Mouse (Mus musculus) lung, postnatal 4 days (tissue): Measurements from ENCODE around the gene Myl4.
A peak's percentile ranks its signal among the peaks of the same experiment; 100 is the strongest.

Experiments used
- DNase-seq, 2 experiments: peaks; one replicate each; pipeline ENCODE4 v3.0.0; 2021

The Myl4 gene

GRCm38 (mm10) chr11:104572091-104572490 is 21.6 kb downstream of the Myl4 start:
- no peak for DNase-seq

DNA sequence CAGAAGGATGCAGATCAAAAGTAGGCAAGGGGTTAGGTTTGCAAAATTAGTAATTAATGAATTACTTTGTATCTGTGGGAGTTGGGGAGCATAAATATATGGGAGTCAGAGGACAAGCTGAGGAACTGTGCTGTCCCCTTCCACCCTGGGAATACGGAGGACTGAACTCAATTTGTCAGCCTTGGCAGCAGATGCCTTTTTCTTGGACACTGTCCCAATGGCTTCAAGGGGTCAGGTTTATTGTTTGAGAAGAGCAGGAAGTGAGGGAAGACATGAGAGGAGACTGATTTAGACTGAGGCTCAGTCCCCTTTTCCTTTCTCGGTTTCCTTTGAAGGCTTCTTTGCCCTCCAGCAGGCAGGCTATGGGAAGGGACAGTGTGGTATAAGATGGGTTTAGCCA is 22.1 kb downstream of the Myl4 start:
- DNase-seq: no peak

DNA sequence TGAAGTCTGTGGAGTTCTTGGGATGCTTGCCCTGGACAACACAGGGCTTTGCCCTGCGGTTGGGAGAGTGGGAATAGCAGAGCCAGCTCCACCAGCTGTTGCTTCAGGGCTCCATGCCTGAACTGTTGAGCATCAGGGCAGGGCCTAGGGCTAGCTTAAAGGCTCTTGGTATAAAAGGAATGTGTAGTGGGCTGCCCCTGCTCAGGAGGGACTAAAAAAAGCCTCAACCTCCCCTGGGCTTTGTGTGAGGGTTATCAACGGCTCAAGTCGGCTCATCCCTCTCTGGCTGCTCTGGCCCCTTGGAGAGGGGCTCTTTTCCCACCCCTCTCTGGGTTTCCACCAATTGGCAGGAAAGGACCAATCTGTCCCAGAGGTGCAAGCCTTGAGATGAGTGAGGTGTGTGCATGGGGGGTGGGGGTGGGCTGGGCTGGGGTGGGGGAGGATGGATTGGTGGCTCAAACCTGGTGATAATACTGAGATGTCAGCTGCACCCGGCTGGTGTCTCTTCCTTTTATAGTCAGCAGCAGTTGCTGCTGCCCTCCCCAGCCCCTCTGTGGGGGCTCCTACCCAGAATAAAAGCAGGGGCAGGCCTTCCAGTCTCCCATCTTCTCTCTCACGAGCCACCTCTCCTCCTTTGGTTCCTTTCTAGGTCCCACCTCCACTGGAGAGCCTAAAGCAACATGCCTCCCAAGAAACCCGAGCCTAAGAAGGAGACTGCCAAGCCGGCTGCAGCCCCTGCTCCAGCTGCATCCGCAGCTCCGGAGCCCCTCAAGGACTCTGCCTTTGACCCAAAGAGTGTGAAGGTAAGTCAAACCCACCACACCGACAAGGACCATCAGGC is 26.5 kb downstream of the Myl4 start:
- no peak for DNase-seq

DNA sequence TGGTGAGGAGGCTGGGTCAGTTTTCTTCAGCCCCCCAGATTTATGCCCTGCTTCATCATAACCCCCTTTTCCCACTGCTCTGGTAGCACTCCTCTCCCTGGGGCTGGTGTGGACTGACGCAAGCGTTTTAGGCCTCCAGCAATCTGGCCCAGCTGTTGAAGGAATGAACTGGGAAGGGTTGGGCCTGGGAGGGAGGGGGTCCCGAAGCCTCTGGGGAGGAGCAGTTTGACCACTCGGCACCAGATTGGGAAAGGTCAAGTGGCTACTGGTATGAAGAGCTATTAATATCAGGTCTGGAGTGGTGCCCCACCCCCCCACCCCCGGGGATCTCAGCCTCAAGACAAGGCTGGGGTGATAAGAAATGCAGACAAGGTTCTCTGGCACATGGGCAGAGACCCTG is 27.6 kb downstream of the Myl4 start:
- no peak for DNase-seq

- no peak for DNase-seq
Observed at GRCm38 (mm10) chr11:104579084-104579483, 28.6 kb downstream of the Myl4 start.

GRCm38 (mm10) chr11:104579575-104579974 is 29.1 kb downstream of the Myl4 start:
- DNase-seq: no peak

- DNase-seq: no peak
Observed at GRCm38 (mm10) chr11:104580091-104580490, 29.6 kb downstream of the Myl4 start.

- no peak for DNase-seq
Observed at GRCm38 (mm10) chr11:104580606-104581005, 30.1 kb downstream of the Myl4 start.

DNA sequence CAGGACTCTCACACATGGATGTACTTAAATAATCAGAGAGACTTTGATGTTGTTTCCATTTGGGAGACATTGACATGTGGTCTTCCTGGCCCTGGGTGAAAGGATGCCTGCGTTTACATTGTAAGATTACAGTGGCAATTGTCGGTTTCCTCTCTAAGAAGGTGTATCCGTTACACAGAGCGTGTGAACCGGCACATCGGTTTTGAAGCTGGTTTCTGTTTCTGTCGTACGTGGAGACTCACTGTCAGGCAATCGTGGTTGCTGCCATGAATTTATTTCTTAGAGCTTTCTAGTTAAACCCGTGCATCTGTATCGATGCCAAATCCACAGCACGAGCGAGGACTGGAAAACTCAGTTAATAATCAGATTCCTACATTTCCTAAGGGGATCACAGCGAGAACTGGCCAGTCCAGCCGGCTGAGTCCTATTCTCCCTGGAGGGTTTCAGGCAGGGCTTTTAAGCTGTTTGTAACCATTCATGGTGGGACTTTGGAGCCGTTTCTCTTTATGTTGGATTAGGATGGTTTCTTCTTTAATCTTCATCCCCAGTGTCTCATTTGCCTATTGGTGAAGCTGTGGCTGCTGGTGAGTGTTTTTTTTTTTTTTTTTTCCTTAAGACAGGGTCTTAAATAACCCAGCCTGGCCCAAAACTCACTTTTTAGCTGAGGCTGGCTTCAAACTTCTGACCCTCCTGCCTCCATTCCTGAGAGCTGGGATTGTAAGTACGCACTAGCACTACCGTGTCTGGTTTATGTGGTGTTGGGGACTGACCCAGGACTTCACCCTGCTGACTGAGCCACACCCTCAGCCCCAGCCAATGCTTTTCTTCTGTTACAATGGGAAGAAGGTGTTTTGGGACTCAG is 31.2 kb downstream of the Myl4 start:
- peak; percentile 41 to 49 for DNase-seq

DNA sequence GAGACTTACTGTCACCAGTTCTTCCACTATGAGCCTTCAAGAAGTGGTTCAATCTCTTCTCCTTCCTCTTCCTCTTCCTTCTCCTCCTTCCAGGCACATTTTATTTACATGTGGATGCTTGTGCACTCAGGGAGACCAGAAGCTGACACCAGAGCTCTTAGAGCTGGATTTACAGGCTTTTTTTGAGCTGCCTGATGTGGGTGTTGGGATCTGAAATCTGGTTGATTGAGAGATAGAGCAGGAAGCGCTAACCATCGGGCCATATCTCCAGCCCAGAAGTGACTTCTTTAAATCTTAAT is 31.8 kb downstream of the Myl4 start:
- DNase-seq: no peak

DNA sequence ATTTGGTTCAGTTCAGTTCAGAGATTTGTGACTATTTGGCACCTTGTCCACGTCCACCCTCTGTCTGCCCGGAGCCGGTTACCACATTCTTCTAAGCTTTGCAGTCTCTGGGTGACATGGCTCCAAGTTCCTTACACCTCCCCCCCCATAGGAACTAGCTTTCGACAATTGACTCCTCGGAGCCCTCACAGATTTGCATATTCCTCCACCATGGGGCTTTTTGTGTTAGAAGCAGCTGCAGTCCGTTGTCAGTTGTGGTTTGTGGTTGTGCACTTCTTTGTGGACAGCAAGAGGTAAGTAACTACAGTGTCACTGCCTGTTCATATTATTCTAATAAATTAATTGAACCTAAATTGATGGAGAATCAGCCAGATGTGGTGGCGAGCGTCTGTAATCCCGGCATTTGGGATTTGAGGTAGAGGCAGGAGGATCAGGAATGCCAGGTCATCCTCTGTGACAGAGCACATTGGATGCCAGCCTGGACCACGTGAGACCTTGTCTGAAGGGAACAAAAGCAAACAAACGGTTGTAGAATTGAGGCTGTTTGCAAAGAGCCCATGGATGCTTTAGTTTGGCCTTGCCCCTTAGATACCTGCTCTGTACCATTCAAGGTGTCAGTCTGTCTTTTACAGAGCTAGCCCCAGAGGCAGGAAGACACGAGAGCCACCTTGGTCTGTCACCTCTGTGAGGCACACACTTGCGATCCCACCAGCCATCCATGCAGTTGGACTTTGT is 32.3 kb downstream of the Myl4 start:
- no peak for DNase-seq

- peak in 1 of 2 experiments; percentile 14 for DNase-seq
Observed at GRCm38 (mm10) chr11:104585495-104585894, 35.0 kb downstream of the Myl4 start.

DNA sequence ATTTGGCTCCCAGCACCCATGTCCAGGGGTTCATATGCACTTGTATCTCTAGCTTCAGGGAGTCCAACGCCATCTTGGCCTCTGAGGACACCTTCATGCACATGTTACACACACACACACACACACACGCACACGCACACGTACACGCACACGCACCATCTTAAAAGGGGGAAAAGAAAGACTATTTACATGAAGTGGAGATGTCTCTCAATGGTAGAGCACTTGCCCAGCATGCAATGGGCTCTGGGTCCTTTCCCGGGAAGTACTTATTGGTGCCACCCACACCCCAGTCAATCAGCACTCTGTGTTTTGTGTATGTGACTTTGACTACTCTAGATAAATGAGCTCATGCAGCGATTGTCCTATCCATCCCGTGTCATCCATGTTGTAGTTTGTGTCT is 37.4 kb downstream of the Myl4 start:
- peak in 1 of 2 experiments; percentile 9 for DNase-seq

GRCm38 (mm10) chr11:104588513-104588912 is 38.0 kb downstream of the Myl4 start:
- DNase-seq: peak in 1 of 2 experiments; percentile 5

DNA sequence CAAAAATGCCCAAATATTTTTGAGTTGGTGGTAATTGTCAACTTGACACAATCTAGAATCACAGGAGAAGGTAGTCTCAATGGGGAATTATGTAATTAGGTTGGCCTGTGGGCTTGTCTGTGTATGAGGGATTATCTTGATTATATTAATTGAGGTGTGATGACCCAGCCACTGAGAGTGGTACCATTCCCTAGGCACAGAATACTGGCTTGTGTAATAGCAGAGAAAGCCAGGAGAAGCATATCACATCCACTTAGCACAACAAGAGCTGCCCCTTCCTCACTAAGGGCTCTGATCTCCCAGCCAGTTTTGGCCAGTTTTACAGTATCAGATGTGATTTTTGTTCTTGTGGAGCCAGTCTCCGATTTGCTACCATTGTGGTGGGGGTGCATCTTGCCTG is 39.1 kb downstream of the Myl4 start:
- DNase-seq: no peak

DNA sequence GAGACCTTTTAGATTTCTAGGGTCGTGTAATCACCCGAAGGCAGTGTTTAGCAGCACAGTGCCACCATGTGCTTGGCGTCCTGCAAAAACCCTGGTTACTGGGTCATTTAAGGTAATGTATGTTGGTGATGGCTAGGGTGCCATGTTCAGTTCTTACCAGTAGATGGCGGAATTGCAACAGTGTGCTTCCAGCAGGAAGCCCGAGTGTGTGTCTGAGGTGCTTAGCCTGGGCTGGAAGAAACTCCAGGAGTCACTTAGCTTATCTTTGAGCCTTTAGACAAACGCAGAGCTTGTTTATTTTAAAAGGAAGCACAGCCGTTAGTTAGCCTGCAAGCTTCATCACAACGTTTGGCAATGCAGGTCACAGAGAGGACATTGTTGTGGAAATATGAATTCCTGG is 39.7 kb downstream of the Myl4 start:
- peak; percentile 84 to 88 for DNase-seq

GRCm38 (mm10) chr11:104592066-104592835 is 41.8 kb downstream of the Myl4 start:
- no peak for DNase-seq

GRCm38 (mm10) chr11:104596365-104596764 is 45.9 kb downstream of the Myl4 start:
- no peak for DNase-seq

- DNase-seq: peak in 1 of 2 experiments; percentile 62
Observed at GRCm38 (mm10) chr11:104599265-104599945, 48.9 kb downstream of the Myl4 start.

DNA sequence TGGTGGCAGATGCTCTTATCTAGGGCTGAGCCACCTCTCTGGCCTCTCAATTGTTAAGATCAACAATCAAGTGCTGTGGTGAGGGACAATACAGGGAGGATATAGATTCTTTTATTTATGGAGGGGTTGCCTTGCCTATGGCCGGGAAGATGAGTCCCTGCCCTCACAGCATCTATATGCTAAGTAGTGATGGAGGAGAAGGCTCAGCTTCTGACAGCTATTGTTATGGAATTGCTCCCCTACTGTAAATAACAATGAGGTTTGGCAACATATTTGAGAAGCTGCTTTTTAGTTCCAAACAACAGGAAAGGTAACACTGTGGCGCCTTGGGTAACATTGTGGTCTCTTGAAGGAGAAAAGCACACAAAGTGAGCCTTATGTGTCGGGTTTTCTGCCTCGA is 50.2 kb downstream of the Myl4 start:
- DNase-seq: no peak

GRCm38 (mm10) chr11:104604192-104604591 is 53.7 kb downstream of the Myl4 start:
- no peak for DNase-seq
